Mouse (Mus musculus) bone marrow macrophage, adult 2 months (primary cell): ENCODE data around the gene Amigo2.

ENCODE experiments used
- CTCF ChIP-seq: IDR thresholded peaks from 2 replicates; pipeline ENCODE4 v1.5.1; 2012; ENCODE audit warnings: low read depth, mild to moderate bottlenecking, low read length, moderate library complexity
- POLR2A ChIP-seq: IDR thresholded peaks from 2 replicates; pipeline ENCODE4 v1.6.1; 2012; ENCODE audit warnings: mild to moderate bottlenecking, low read depth, low read length, borderline replicate concordance

DNA sequence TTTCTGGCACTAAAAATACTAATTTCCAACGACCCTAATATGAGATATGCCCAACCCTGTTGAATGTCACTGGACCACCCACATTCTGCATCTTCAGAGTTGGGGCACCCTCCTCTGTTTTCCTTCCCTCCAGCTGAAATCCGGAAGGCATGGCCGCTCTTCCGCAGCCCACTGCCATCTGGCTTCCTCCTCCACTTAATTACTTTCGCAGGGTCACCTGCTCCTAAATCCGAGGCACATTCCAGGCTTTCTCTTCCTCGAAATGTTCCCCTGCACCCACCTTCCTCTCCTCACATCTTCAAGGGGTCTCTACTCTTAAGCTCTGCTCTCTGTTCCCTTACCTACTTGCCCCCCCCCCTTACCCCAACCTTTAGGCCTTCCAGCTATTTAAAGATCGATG lies 23.1 kb downstream of the Amigo2 start:
- TF ChIP-seq CTCF = no peak
- no peak for TF ChIP-seq POLR2A
